Mouse (Mus musculus): ENCODE measurements around the gene Luzp1.

Gene Luzp1

DNA sequence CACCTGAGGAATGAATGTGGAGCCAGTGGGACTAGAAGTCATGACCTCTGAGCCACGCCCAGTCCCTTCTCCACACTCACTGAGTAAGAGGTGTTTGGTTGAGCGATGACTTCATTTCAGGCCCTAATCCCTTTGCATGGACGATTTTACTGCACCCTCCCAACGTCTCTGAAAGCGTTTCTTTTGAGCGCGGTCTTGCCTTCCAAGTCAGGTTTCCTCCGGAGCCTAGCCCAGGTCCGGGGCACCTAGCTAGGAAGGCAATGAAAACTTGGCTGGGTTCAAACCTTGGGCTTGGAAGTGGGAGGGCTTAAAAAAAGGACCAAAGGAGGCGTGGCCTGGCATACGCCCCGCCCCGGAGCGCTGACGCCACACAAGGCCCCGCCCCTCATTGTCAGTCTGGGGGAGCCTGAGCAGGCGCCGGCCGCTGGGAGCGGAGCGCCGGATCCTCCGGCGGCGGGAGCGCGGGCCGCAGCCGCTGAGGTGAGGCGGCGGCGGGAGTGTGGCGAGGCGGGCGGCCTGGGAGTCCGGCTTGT lies at the start of gene Luzp1:
Gene Luzp1 (plus strand): TSS at position 391 of the 533 bp plus-strand sequence.
- POLR2A ChIA-PET: interaction anchor here in 3 of 4 experiments (0.6 to 11.2 kb wide), 47 partner anchors 8 to 252 kb away, joined by 3 to 128 read pairs (median 4); partner anchors contain the start of genes 6030445D17Rik (in 1 of the 3), Htr1d (in 1 of the 3), Lactbl1 (in 1 of the 3) and Tcea3 (in 1 of the 3)
- CTCF ChIA-PET: interaction anchor here in 2 of 4 experiments (0.6 to 1.8 kb wide), 9 partner anchors 8 to 252 kb away, joined by 3 to 12 read pairs (median 4); no protein-coding TSS in a partner anchor

GRCm38 (mm10) chr4:136423224-136423623 lies 46.3 kb upstream of the Luzp1 start, which contains the start of gene Htr1d:
Gene Htr1d, plus strand, starts transcription at chr4:136423524.
- ChIA-PET CTCF (interaction anchor here in 2 of 4 experiments (0.6 kb wide), 4 partner anchors 16 to 273 kb away, joined by 3 to 10 read pairs (median 5); no protein-coding TSS in a partner anchor), POLR2A (interaction anchor here in 3 of 4 experiments (0.8 to 1.3 kb wide), 5 partner anchors 38 to 215 kb away, joined by 3 to 4 read pairs (median 3); partner anchors contain the start of gene Luzp1 (in 1 of the 3))

GRCm38 (mm10) chr4:136424120-136424999 lies 45.2 kb upstream of the Luzp1 start:
- ChIA-PET POLR2A (interaction anchor here (0.5 to 2.0 kb wide), 21 partner anchors 8 to 1209 kb away, joined by 3 to 8 read pairs (median 3); partner anchors contain the start of genes 6030445D17Rik (in 1 of the 4), Luzp1 (in 1 of the 4) and Rpl11 (in 1 of the 4)), CTCF (interaction anchor here (0.5 to 2.1 kb wide), 29 partner anchors 8 to 531 kb away, joined by 3 to 12 read pairs (median 4); partner anchors contain the start of genes Asap3 (in 1 of the 4) and Kdm1a (in 1 of the 4))

DNA sequence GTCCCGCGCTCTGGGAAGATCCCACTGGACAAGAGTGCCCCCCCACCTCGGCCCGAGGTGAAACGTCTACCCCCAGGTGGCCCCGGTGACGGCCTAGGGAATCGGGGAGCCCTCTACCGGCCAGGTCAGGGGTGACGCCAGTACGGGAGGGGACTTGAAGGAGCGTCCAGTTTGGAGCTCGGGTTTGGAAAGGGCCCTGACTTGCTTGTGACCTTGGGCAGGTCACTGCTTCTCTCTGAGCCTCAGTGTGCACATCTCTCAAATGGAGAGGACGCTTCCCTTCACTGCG lies 44.6 kb upstream of the Luzp1 start:
- POLR2A ChIA-PET: interaction anchor here in 3 of 4 experiments (0.5 to 2.0 kb wide), 18 partner anchors 9 to 371 kb away, joined by 3 to 8 read pairs (median 4); partner anchors contain the start of genes 6030445D17Rik (in 1 of the 3) and Rpl11 (in 1 of the 3)
- CTCF ChIA-PET: interaction anchor here (0.5 to 2.1 kb wide), 41 partner anchors 9 to 530 kb away, joined by 3 to 14 read pairs (median 3); partner anchors contain the start of genes 6030445D17Rik (in 1 of the 4), Asap3 (in 1 of the 4) and Kdm1a (in 1 of the 4)

DNA sequence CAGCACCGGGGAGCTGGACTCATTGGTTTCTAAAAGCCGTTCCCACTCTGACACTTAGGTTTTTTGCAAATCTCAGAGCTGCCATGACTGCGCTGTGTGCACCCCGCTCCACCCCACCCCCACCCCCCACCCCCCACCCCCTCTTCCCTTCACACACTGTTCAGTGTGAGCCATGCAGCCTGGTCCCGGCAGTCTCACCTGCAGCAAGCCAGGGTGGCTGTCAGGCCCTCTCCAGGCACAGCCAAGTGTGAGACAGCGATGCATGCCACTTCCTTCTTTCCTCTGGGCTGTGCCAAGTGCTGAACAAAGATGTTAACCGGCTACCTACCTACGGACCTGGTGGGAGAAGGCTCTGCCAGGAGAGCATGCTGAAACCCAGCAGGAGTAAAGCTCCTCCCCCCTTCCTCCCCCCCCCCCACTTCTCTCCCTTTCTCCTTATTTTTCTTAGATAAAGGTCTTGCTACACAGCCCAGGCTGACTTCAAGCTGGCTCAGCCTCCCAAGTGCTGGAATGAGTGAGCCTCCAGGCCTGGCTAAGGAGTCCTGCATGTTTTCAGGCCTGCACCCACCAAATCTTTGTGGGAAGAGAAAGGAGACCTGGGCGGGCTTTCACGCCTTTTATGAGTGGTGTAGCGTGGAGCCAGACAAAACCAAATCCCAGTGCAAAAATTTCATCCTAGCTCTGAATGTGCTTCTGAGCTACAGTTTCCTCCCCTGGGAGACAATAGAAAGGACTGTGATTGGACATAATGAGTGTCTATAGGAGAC lies 38.8 kb upstream of the Luzp1 start:
- ChIA-PET CTCF (interaction anchor here (0.5 to 1.5 kb wide), 30 partner anchors 10 to 937 kb away, joined by 3 to 9 read pairs (median 4); partner anchors contain the start of gene Hmgcl (in 1 of the 4)), POLR2A (interaction anchor here in 2 of 4 experiments (0.5 to 1.2 kb wide), 9 partner anchors 14 to 326 kb away, joined by 3 to 9 read pairs (median 4); partner anchors contain the start of gene 6030445D17Rik (in 1 of the 2))

- POLR2A ChIA-PET: interaction anchor here in 2 of 4 experiments (0.5 to 1.2 kb wide), 9 partner anchors 13 to 326 kb away, joined by 3 to 9 read pairs (median 4); partner anchors contain the start of gene 6030445D17Rik (in 1 of the 2)
- CTCF ChIA-PET: interaction anchor here (0.6 to 1.5 kb wide), 28 partner anchors 10 to 640 kb away, joined by 3 to 9 read pairs (median 4); partner anchors contain the start of gene Hmgcl (in 1 of the 4)
Measured at GRCm38 (mm10) chr4:136431376-136431693, 38.2 kb upstream of the Luzp1 start.

DNA sequence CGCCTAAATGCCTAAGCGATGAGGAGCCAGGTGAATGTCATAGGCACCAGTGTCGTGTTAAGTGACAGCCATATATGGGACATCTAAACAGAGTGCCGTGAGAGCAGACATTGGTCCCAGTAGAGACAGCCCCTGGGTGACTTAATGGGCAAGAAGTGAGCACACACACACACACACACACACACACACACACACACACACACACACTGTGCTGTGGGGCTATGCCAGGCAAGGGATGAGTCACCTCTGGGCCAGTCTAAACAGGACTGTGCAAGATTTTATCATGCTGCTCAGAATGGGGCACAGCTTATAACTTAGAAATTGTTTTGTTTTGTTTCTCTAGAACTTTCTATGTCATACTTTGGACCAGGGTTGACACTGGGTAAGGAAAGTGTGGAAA lies 35.5 kb upstream of the Luzp1 start:
- ChIA-PET POLR2A (interaction anchor here in 1 of 4 experiments (1.6 kb wide), 1 partner anchor 10 kb away, joined by 4 read pairs; no protein-coding TSS in a partner anchor), CTCF (interaction anchor here in 1 of 4 experiments (1.3 kb wide), 1 partner anchor 9 kb away, joined by 4 read pairs; no protein-coding TSS in a partner anchor)

GRCm38 (mm10) chr4:136439106-136439505 lies 30.5 kb upstream of the Luzp1 start:
- ChIA-PET CTCF (interaction anchor here in 1 of 4 experiments (0.6 kb wide), 1 partner anchor 34 kb away, joined by 7 read pairs; no protein-coding TSS in a partner anchor), POLR2A (interaction anchor here in 1 of 4 experiments (0.6 kb wide), 1 partner anchor 1145 kb away, joined by 5 read pairs; no protein-coding TSS in a partner anchor)

DNA sequence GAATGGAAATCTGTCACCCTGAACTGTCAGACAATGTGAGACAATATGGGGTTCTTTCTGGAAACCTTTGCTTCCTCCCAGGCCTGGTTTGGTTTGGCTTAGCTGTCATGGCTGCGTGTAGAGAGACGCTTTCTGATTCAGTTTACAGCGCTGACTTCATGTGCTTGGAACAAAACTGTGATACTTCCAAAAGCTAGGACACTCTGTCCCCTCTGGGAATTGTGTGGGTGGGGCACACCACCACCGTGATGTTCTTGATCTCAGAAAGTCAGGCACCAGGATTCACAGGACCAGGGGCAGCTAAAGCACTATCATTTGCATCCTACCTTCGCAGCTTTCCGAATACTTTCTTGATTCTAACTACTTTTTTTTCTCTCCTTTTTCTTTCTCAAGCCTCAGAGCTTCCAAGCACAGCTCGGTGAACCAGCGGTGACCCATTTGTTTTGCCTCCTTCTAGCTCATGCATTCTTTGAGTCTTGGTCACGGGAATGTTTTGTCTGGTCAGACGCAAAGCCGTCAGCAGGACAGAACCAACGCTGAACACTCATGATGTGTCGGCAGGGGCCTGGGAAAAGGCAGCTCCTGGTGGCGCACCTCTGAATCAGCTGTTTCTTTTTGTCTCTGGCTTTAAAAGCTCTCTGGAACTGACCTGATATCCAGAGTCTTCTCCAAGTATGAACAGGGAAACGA lies 28.1 kb upstream of the Luzp1 start:
- ChIA-PET POLR2A (interaction anchor here in 3 of 4 experiments (0.5 to 1.5 kb wide), 8 partner anchors 16 to 209 kb away, joined by 3 to 5 read pairs (median 3); partner anchors contain the start of gene Luzp1 (in 1 of the 3)), CTCF (interaction anchor here in 3 of 4 experiments (0.5 to 1.2 kb wide), 6 partner anchors 11 to 181 kb away, joined by 3 to 10 read pairs (median 4); no protein-coding TSS in a partner anchor)

DNA sequence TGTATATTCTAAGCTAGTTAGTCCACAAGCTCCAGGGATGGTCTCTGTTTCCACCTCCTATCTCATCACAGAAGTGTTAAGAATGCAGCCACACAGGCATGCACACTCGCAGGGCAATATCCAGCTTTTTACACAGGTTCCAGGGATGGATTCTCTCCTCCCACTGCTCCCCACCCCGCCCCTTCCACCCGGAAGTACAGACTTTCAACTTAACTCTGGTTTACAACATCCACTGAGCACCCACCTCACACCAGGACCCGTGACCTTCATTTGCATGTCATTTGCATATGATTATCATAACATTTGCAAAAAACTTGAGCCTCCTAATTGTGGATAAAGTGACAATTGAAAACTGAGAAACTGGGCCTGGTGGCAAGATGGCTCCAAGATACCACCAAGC lies 25.0 kb upstream of the Luzp1 start:
- CTCF ChIA-PET: interaction anchor here in 3 of 4 experiments (0.5 to 1.7 kb wide), 3 partner anchors 20 to 639 kb away, joined by 3 to 7 read pairs (median 3); no protein-coding TSS in a partner anchor
- POLR2A ChIA-PET: interaction anchor here in 3 of 4 experiments (1.0 to 2.1 kb wide), 11 partner anchors 10 to 149 kb away, joined by 3 to 9 read pairs (median 4); partner anchors contain the start of gene 6030445D17Rik (in 1 of the 3)

- POLR2A ChIA-PET: interaction anchor here in 2 of 4 experiments (0.6 to 2.2 kb wide), 5 partner anchors 11 to 142 kb away, joined by 3 to 15 read pairs (median 5); partner anchors contain the start of gene 6030445D17Rik (in 1 of the 2)
- CTCF ChIA-PET: interaction anchor here in 1 of 4 experiments (0.7 to 1.7 kb wide), 2 partner anchors 98 to 172 kb away, joined by 5 to 6 read pairs; no protein-coding TSS in a partner anchor
Measured at GRCm38 (mm10) chr4:136449795-136450194, 19.8 kb upstream of the Luzp1 start.

DNA sequence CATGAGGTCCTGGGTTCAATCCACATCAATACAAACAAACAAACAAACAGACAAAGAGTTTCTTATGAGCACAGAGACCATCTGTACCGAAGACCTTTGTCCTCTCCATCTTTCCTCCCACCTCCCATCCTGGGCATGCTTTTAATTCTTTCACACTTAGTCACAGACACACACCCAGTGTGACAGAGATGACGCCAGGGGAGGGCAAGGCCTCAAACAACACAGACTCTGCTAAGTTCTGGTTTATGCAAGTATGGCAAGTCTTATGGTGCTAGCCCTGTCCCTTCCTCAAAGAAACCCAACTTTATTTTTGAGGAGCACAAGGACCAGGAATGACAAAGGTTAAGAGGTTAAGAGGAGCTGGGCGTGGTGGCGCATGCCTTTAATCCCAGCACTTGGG lies 19.3 kb upstream of the Luzp1 start:
- ChIA-PET CTCF (interaction anchor here in 1 of 4 experiments (1.1 to 2.1 kb wide), 3 partner anchors 20 to 171 kb away, joined by 3 to 8 read pairs (median 6); no protein-coding TSS in a partner anchor), POLR2A (interaction anchor here in 3 of 4 experiments (0.6 to 2.2 kb wide), 6 partner anchors 11 to 155 kb away, joined by 3 to 15 read pairs (median 5); partner anchors contain the start of gene 6030445D17Rik (in 2 of the 3))

- ChIA-PET CTCF (interaction anchor here in 3 of 4 experiments (0.6 to 2.1 kb wide), 7 partner anchors 10 to 377 kb away, joined by 3 to 8 read pairs (median 5); partner anchors contain the start of gene 6030445D17Rik (in 2 of the 3)), POLR2A (interaction anchor here in 3 of 4 experiments (0.6 to 2.2 kb wide), 19 partner anchors 8 to 912 kb away, joined by 3 to 15 read pairs (median 3); partner anchors contain the start of genes 6030445D17Rik (in 3 of the 3) and Rpl11 (in 1 of the 3))
Measured at GRCm38 (mm10) chr4:136451564-136451963, 18.0 kb upstream of the Luzp1 start.

- CTCF ChIA-PET: interaction anchor here in 3 of 4 experiments (0.6 to 2.1 kb wide), 6 partner anchors 9 to 377 kb away, joined by 3 to 8 read pairs (median 4); partner anchors contain the start of gene 6030445D17Rik (in 1 of the 3)
- POLR2A ChIA-PET: interaction anchor here in 2 of 4 experiments (0.8 to 2.2 kb wide), 8 partner anchors 9 to 153 kb away, joined by 3 to 15 read pairs (median 5); partner anchors contain the start of gene 6030445D17Rik (in 2 of the 2)
Measured at GRCm38 (mm10) chr4:136452286-136452685, 17.3 kb upstream of the Luzp1 start.

- ChIA-PET CTCF (interaction anchor here in 2 of 4 experiments (0.6 to 1.0 kb wide), 3 partner anchors 9 to 91 kb away, joined by 3 to 4 read pairs (median 4); partner anchors contain the start of gene 6030445D17Rik (in 1 of the 2)), POLR2A (interaction anchor here in 1 of 4 experiments (1.4 to 1.9 kb wide), 3 partner anchors 9 to 24 kb away, joined by 3 to 9 read pairs (median 5); partner anchors contain the start of gene 6030445D17Rik)
Measured at GRCm38 (mm10) chr4:136452792-136453191, 16.8 kb upstream of the Luzp1 start.

Measured in embryonic stem cell, embryonic (primary cell).